Mouse (Mus musculus) common myeloid progenitor, adult 5-6 weeks (primary cell): ENCODE results near the gene Ube2cbp. TPM values are rescaled to one million over a fixed set of nuclear protein-coding genes. Genes with fewer than 3 reads are reported as not detected.

Source experiments
- total RNA-seq: library from RNA; stranded (forward); fragments of 200-1000, 187-1606 nt; gene quantifications from 2 replicates; pipeline ENCODE4 v1.2.3, GENCODE M21; 2017

The Ube2cbp gene
- total RNA-seq, 1 experiment from 2014 or later = 7.5 TPM

Other genes starting within 250 kb of the Ube2cbp start
- gene Dop1a, start 2.2 kb upstream of the Ube2cbp start, total RNA-seq = 27.5 and 31.0 TPM in 2 replicates
- 17.1 and 17.7 TPM in 2 replicates for gene Pgm3, start 106.9 kb upstream of the Ube2cbp start, total RNA-seq
- gene Rwdd2a, start 107.0 kb upstream of the Ube2cbp start, total RNA-seq = 2.7 and 4.8 TPM in 2 replicates
- gene Me1, start 231.0 kb upstream of the Ube2cbp start, total RNA-seq = 0.14 TPM in 1 of 2 replicates, not detected in the other